Mouse (Mus musculus): ENCODE measurements at regions not wholly inside any gene's neighbourhood (a gene's known extent, or its start where the extent isn't known, plus 50 kb on each side); places are given as distances from the start of the nearest gene placed in this dataset.

- in situ Hi-C loops (cut with MboI, MseI), result loop anchor here (25.0 kb wide), 1 partner anchor 1005 kb away; no protein-coding TSS in a partner anchor
Measured at GRCm38 (mm10) chr1:167517611-167518110, 51.1 kb upstream of the Lrrc52 start.

- in situ Hi-C loops (cut with MboI, MseI), result loop anchor here (25.0 kb wide), 1 partner anchor 1012 kb away; no protein-coding TSS in a partner anchor
Measured at GRCm38 (mm10) chr1:167523881-167524280, 57.3 kb upstream of the Lrrc52 start.

- in situ Hi-C loops (cut with MboI, MseI), result no loop called here
Measured at GRCm38 (mm10) chr1:167532571-167533331, 65.4 kb upstream of the Rxrg start.

- in situ Hi-C loops (cut with MboI, MseI), result no loop called here
Measured at GRCm38 (mm10) chr1:167546000-167546399, 52.2 kb upstream of the Rxrg start.

GRCm38 (mm10) chr1:167547248-167547647 is 50.9 kb upstream of the Rxrg start:
- in situ Hi-C loops (cut with MboI, MseI), result no loop called here
